Mouse (Mus musculus) cerebellum, adult 18-20 months (tissue): ENCODE measurements at regions not wholly inside any gene's neighbourhood (a gene's known extent, or its start where the extent isn't known, plus 50 kb on each side); places are given as distances from the start of the nearest gene placed in this dataset.

ENCODE experiments used
- DNase-seq, 2 experiments: peaks; one replicate each; pipeline ENCODE4 v3.0.0; 2021

- DNase-seq: no peak
Observed at GRCm38 (mm10) chr8:10711474-10711873, 296.8 kb downstream of the Irs2 start.

GRCm38 (mm10) chr8:10708509-10708908 lies 299.7 kb downstream of the Irs2 start:
- no peak for DNase-seq

GRCm38 (mm10) chr8:10707122-10707521 lies 301.1 kb downstream of the Irs2 start:
- no peak for DNase-seq

- no peak for DNase-seq
Observed at GRCm38 (mm10) chr8:10705909-10706308, 302.3 kb downstream of the Irs2 start.

DNA sequence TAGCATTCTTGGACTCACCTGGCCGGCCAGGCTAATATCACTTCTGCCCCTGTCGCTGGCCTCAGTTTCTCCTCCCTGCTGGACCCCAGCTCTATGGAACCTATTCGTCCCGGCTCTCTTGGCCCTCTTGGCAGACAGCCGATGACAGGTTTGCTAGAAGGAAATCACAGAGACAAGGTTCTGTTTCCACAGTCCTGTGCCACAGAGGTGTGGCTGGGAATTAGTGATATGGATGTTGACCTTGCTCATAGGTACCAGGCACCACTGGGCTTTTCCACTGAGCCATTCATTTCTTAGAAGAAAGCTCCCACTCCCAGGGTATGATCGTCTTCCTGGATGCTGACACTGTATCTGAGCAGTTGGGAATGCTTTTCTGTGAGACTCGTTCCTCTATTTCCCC lies 305.5 kb downstream of the Irs2 start:
- DNase-seq: no peak

GRCm38 (mm10) chr8:10702248-10702647 lies 306.0 kb downstream of the Irs2 start:
- no peak for DNase-seq

- DNase-seq: no peak
Observed at GRCm38 (mm10) chr8:10701648-10702061, 306.6 kb downstream of the Irs2 start.

- DNase-seq: no peak
Observed at GRCm38 (mm10) chr8:10701226-10701625, 307.0 kb downstream of the Irs2 start.

DNA sequence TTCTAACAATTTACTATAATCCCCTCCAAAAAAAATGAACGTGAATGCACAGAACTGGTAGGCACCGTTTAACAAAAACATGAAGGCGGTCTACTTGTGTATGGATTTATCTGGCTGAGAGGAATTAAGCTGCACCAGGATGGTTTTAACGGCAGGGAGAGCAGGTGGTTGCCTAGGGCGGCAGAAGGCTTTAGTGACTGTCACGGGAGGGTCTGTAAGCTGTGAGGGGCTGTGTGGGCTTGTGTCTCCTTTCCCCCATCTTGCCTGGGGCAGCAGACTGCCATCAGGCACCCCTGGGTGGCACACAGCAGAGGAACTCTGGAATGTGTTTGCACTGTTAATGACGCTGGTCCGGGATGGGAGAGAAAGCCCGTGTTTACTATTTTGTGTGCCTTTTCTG lies 308.6 kb downstream of the Irs2 start:
- DNase-seq: no peak

- no peak for DNase-seq
Observed at GRCm38 (mm10) chr8:10695181-10695580, 313.1 kb downstream of the Irs2 start.

DNA sequence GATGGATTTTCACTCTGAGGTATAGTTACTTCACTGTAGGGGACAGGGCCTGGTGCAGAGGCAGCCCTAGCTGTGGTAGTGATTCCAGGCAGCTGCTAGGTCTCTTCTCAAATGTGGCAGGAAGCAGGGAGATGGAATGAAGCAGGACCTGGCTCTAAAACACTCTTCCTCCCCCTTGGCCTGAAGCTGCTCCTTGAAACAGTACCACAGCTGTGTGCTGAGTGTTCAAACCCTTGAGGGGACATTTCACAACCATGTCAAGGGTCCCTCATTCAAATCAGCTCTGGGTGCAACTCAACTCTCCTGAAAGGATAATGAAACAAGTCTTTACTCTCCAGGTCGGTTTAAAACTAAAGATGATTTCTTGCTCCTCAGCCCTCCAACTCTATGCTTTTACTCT lies 317.6 kb downstream of the Irs2 start:
- DNase-seq: no peak

GRCm38 (mm10) chr8:10689881-10690280 lies 318.4 kb downstream of the Irs2 start:
- no peak for DNase-seq

DNA sequence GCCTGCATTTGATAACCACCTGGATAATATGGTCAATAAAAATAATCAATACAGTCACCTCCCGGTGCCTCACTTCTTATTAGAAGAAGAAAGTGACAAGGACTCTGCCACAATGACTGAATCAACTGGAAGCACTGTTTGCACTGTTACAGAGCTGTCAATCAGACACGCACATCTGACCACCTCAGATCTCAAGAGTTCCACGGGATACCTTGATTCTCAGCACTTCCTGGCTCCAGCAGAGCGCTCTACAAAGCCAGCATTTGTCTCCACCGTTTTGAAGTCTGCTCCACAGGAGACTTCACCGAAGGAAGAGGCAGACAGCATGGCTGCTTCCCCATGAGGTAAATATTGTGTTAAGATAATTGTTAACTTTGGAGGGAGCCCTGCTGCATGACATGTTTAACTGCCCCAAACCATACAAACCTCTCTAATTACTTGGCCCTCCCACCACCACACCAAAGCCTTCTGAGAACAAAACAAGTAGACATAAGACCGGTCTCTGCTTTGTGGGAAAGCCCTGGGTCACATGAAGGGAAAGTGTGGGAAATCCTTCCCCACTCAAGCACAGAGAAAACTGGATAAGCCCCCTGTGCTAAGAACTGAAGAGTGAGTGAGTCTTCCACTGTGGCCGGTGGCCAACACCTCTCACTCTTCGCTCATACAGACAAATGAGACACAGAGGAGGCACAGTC lies 320.2 kb downstream of the Irs2 start:
- no peak for DNase-seq
